Mouse (Mus musculus) liver, postnatal 0 days (tissue): ENCODE data around the gene Gm2000. TPM values are rescaled to one million over a fixed set of nuclear protein-coding genes. Genes with fewer than 3 reads are reported as not detected.

ENCODE experiments used
- ATAC-seq: fragments of 200-750 bp; cut with Nextera tagmentation; 2 replicates; pipeline ENCODE4 v1.8.0; 2017; ENCODE audit warnings: mild to moderate bottlenecking, moderate library complexity
- DNase-seq: peaks from one replicate; pipeline ENCODE4 v3.0.0-alpha.2; 2016
- H3K27ac ChIP-seq: fragments of 300-500 bp; sonication (generic); 2 replicates; pipeline ENCODE4 v1.5.1; 2014; ENCODE audit warnings: antibody characterized with exemption, moderate library complexity, mild to moderate bottlenecking, low read depth
- H3K27me3 ChIP-seq: fragments of 300-500 bp; sonication (generic); 2 replicates; pipeline ENCODE4 v1.6.1; 2014; ENCODE audit warnings: low read length, control low read depth, mixed read lengths; ENCODE audit not compliant: insufficient read depth
- H3K36me3 ChIP-seq: fragments of 300-500 bp; sonication (generic); replicated peaks from 2 replicates; pipeline ENCODE4 v1.6.1; 2014; ENCODE audit warnings: mild to moderate bottlenecking, control low read depth, low read length, moderate library complexity, mixed read lengths; ENCODE audit not compliant: insufficient read depth
- H3K4me1 ChIP-seq: fragments of 300-500 bp; sonication (generic); 2 replicates; pipeline ENCODE4 v1.6.1; 2014; ENCODE audit warnings: antibody characterized with exemption, mild to moderate bottlenecking, control low read depth; ENCODE audit not compliant: insufficient read depth
- H3K4me2 ChIP-seq: fragments of 300-500 bp; sonication (generic); 2 replicates; pipeline ENCODE4 v1.6.1; 2014; ENCODE audit warnings: low read depth, mild to moderate bottlenecking, low read length, moderate library complexity, mixed read lengths
- H3K4me3 ChIP-seq: fragments of 300-500 bp; sonication (generic); 2 replicates; pipeline ENCODE4 v1.5.1; 2014; ENCODE audit warnings: low read depth, low read length
- H3K9ac ChIP-seq: fragments of 300-500 bp; sonication (generic); replicated peaks from 2 replicates; pipeline ENCODE4 v1.6.1; 2014; ENCODE audit warnings: mild to moderate bottlenecking, moderate library complexity
- H3K9me3 ChIP-seq: fragments of 300-500 bp; sonication (generic); 2 replicates; pipeline ENCODE4 v1.6.1; 2016; ENCODE audit warnings: mild to moderate bottlenecking, control low read depth, low read length, mixed read lengths
- CTCF ChIP-seq: sonication (generic); IDR thresholded peaks from 2 replicates; pipeline ENCODE4 v1.5.1; 2016; ENCODE audit warnings: antibody characterized with exemption, low read depth
- EP300 ChIP-seq: IDR thresholded peaks from 2 replicates; pipeline ENCODE4 v1.6.1; 2016; ENCODE audit warnings: antibody characterized with exemption, low read depth, mild to moderate bottlenecking
- WGBS: fragments of 180-500 bp; shearing (Covaris S2); extraction: QIAGEN DNeasy Blood & Tissue Kit; methylation state at CpG from one replicate; pipeline ENCODE4 v1.1.7; 2014; ENCODE audit not compliant: insufficient replicate concordance; 5-methylcytosine and 5-hydroxymethylcytosine counted together
- polyA plus RNA-seq: library from polyadenylated mRNA; unstranded; fragments of >200 nt; fragmentation: Nextera tagmentation; extraction: Ambion mirVana; gene quantifications from 2 replicates; pipeline ENCODE4 v1.2.1, GENCODE M21; 2015

The Gm2000 gene
- 427 and 452 TPM in 2 replicates for polyA plus RNA-seq

GRCm38 (mm10) chr1:156365740-156366139, at the start of gene Gm2000:
Gm2000 (plus strand) TSS chr1:156366040.
- no peaks in the 10 kb centered on the region for H3K36me3 ChIP-seq
- ATAC-seq: no peak
- DNase-seq: no peak
- H3K27ac ChIP-seq: no peak within 1 kb of the TSS
- H3K27me3 ChIP-seq: no peaks in the 10 kb centered on the region
- no peaks in the 10 kb centered on the region for H3K9me3 ChIP-seq
- no peaks in the 10 kb centered on the region for H3K4me1 ChIP-seq
- H3K4me2 ChIP-seq: no peak within 1 kb of the TSS
- TF ChIP-seq EP300: no peak
- TF ChIP-seq CTCF: no peak
- no peak within 1 kb of the TSS for H3K9ac ChIP-seq
- 90% methylated on average over 8 of the region's 8 CpGs for WGBS
- H3K4me3 ChIP-seq: no peak within 1 kb of the TSS

- no peaks in the 10 kb centered on the region for H3K9me3 ChIP-seq
- TF ChIP-seq EP300 (no peak), CTCF (no peak)
- WGBS: 81% methylated on average over 9 of the region's 9 CpGs
- no peak overlapping the region for H3K27ac ChIP-seq
- no peak overlapping the region for H3K4me2 ChIP-seq
- ATAC-seq (no peak), DNase-seq (no peak)
- no peaks in the 10 kb centered on the region for H3K27me3 ChIP-seq
- H3K36me3 ChIP-seq: no peaks in the 10 kb centered on the region
- no peak overlapping the region for H3K9ac ChIP-seq
- no peak overlapping the region for H3K4me3 ChIP-seq
- no peaks in the 10 kb centered on the region for H3K4me1 ChIP-seq
These were observed 42.7 kb upstream of the Gm2000 start for GRCm38 (mm10) chr1:156323126-156323525.

- Histone ChIP-seq H3K9me3 (no peaks in the 10 kb centered on the region), H3K4me1 (no peaks in the 10 kb centered on the region), H3K4me3 (no peak overlapping the region), H3K4me2 (no peak overlapping the region), H3K27ac (no peak overlapping the region), H3K9ac (no peak overlapping the region), H3K36me3 (no peaks in the 10 kb centered on the region), H3K27me3 (no peaks in the 10 kb centered on the region)
- DNase-seq (no peak), ATAC-seq (no peak)
- WGBS: 57% methylated on average over 4 of the region's 4 CpGs
- TF ChIP-seq CTCF (no peak), EP300 (no peak)
These were observed 25.0 kb upstream of the Gm2000 start for GRCm38 (mm10) chr1:156340847-156341246.

GRCm38 (mm10) chr1:156344433-156344832, 21.4 kb upstream of the Gm2000 start:
- DNase-seq: no peak
- no peak overlapping the region for H3K27ac ChIP-seq

GRCm38 (mm10) chr1:156345633-156346032, 20.2 kb upstream of the Gm2000 start:
- Histone ChIP-seq H3K4me3 (no peak overlapping the region), H3K27ac (no peak overlapping the region), H3K4me1 (no peaks in the 10 kb centered on the region), H3K9ac (no peak overlapping the region), H3K4me2 (no peak overlapping the region), H3K9me3 (no peaks in the 10 kb centered on the region), H3K36me3 (no peaks in the 10 kb centered on the region), H3K27me3 (no peaks in the 10 kb centered on the region)
- no peak for TF ChIP-seq EP300
- no peak for TF ChIP-seq CTCF
- ATAC-seq (no peak), DNase-seq (no peak)
- 87% methylated on average over 4 of the region's 4 CpGs for WGBS

More at GRCm38 (mm10) chr1:156344433-156344832, 21.4 kb upstream of the Gm2000 start:
- Histone ChIP-seq H3K4me3 (no peak overlapping the region), H3K27me3 (no peaks in the 10 kb centered on the region), H3K4me1 (no peaks in the 10 kb centered on the region), H3K4me2 (no peak overlapping the region), H3K36me3 (no peaks in the 10 kb centered on the region), H3K9me3 (no peaks in the 10 kb centered on the region), H3K9ac (no peak overlapping the region)
- no peak for TF ChIP-seq CTCF
- TF ChIP-seq EP300: no peak
- no peak for ATAC-seq
- WGBS: 66% methylated on average over 4 of the region's 4 CpGs

GRCm38 (mm10) chr1:156349031-156349430, 16.8 kb upstream of the Gm2000 start:
- Histone ChIP-seq H3K9ac (no peak overlapping the region), H3K27me3 (no peaks in the 10 kb centered on the region), H3K9me3 (no peaks in the 10 kb centered on the region), H3K27ac (no peak overlapping the region), H3K36me3 (no peaks in the 10 kb centered on the region), H3K4me1 (no peaks in the 10 kb centered on the region), H3K4me3 (no peak overlapping the region), H3K4me2 (no peak overlapping the region)
- ATAC-seq (no peak), DNase-seq (no peak)
- WGBS: 55% methylated on average over 4 of the region's 4 CpGs
- TF ChIP-seq EP300: no peak
- TF ChIP-seq CTCF: no peak

- no peak for ATAC-seq
- Histone ChIP-seq H3K36me3 (no peaks in the 10 kb centered on the region), H3K9me3 (no peaks in the 10 kb centered on the region), H3K4me2 (no peak overlapping the region), H3K9ac (no peak overlapping the region), H3K27ac (no peak overlapping the region), H3K27me3 (no peaks in the 10 kb centered on the region), H3K4me3 (no peak overlapping the region), H3K4me1 (no peaks in the 10 kb centered on the region)
- DNase-seq: no peak
- no peak for TF ChIP-seq CTCF
- no peak for TF ChIP-seq EP300
- 81% methylated on average over 4 of the region's 4 CpGs for WGBS
These were observed 15.4 kb upstream of the Gm2000 start for GRCm38 (mm10) chr1:156350441-156350840.
